Mouse (Mus musculus): Measurements from ENCODE around the gene Pkp4. TPM values are rescaled to one million over a fixed set of nuclear protein-coding genes. Genes with fewer than 3 reads are reported as not detected.

Gene Pkp4
- polyA plus RNA-seq, 1 experiment from 2014 or later = 30.8 TPM

DNA sequence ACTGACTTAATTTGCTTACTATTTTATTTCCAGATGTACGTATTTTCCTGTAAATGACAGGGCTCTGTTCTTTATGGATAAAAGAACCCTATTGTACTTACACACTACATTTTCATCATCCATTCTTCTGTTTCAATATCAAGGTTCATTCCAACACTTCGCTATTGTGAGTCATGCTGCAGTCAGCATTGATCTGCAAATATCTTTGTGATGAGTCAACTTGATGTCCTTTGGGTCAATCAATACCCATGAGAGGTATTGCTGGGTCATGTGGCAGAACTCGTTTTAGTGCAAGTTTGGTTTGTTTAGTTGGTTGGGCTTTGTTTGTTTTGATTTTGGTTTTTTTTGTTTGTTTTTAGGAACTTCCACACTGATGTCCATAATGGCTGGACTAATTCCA is 88.2 kb downstream of the Pkp4 start:
- WGBS = 71% methylated on average over 3 of the region's 3 CpGs
- no peaks in the 10 kb centered on the region for H3K36me3 ChIP-seq
- H3K4me1 ChIP-seq = no peaks in the 10 kb centered on the region
- no peaks in the 10 kb centered on the region for H3K9me3 ChIP-seq
- no peaks in the 10 kb centered on the region for H3K27me3 ChIP-seq
- no peak overlapping the region for H3K4me3 ChIP-seq
- no peak for ATAC-seq (ENCODE audit: borderline replicate concordance, extremely low read depth, low FRiP score, low TSS enrichment)
- H3K27ac ChIP-seq = no peak overlapping the region
- H3K9ac ChIP-seq = no peak overlapping the region
- H3K4me2 ChIP-seq = no peak overlapping the region

- Histone ChIP-seq H3K4me1 (no peaks in the 10 kb centered on the region), H3K36me3 (no peaks in the 10 kb centered on the region), H3K4me3 (no peak overlapping the region), H3K27ac (no peak overlapping the region), H3K4me2 (no peak overlapping the region), H3K9me3 (no peaks in the 10 kb centered on the region), H3K9ac (no peak overlapping the region), H3K27me3 (no peaks in the 10 kb centered on the region)
- ATAC-seq (ENCODE audit: borderline replicate concordance, extremely low read depth, low FRiP score, low TSS enrichment) = no peak
Measured at GRCm38 (mm10) chr2:59252818-59253217, 92.2 kb downstream of the Pkp4 start.

DNA sequence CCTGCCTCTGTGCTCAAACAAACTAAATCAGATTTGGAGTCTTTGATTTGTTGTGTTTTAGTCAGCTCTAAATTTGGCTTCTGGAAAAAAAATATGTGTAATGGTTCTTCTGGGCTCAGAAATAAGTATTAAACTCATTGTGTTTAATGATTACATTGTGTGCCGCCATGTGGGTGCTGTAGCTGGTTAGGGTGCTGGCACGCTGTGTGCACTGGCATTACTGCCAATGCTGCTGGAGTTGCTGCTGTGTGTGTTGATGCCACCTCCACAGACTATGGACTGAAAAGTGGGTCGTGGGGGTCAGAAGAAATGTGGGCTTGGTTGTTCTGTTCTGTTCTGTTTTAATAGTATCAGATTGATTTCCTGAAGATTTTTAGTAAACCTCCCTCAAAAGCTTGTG is 92.8 kb downstream of the Pkp4 start:
- no peaks in the 10 kb centered on the region for H3K36me3 ChIP-seq
- H3K4me2 ChIP-seq = no peak overlapping the region
- no peaks in the 10 kb centered on the region for H3K9me3 ChIP-seq
- no peak overlapping the region for H3K27ac ChIP-seq
- 90% methylated on average over 3 of the region's 3 CpGs for WGBS
- no peak overlapping the region for H3K9ac ChIP-seq
- no peak for ATAC-seq (ENCODE audit: borderline replicate concordance, extremely low read depth, low FRiP score, low TSS enrichment)
- no peaks in the 10 kb centered on the region for H3K4me1 ChIP-seq
- H3K27me3 ChIP-seq = no peaks in the 10 kb centered on the region
- no peak overlapping the region for H3K4me3 ChIP-seq

DNA sequence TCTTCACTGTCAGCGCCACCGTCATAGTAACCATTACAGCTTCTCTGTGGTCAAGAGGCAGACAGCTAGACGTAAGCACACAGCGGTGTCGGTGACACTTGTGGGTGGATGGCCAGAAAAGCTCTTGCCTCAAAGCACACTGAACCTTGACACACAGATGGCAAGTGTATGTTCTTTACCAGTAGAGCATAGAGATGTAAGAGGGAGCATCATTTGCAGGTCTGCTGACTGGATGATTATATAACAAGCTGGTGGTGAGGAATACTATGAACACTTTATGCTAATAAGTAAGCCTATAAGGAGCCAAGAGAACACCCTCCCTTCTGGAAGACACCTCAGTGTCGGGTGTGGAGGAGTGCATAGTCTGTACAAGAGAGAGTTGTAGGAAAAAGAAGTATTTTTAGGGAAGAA is 98.2 kb downstream of the Pkp4 start:
- H3K4me1 ChIP-seq = no peaks in the 10 kb centered on the region
- H3K4me2 ChIP-seq = no peak overlapping the region
- H3K9ac ChIP-seq = no peak overlapping the region
- 54% methylated on average over 6 of the region's 6 CpGs for WGBS
- no peaks in the 10 kb centered on the region for H3K27me3 ChIP-seq
- H3K27ac ChIP-seq = no peak overlapping the region
- no peak overlapping the region for H3K4me3 ChIP-seq
- no peak for ATAC-seq (ENCODE audit: borderline replicate concordance, extremely low read depth, low FRiP score, low TSS enrichment)
- no peaks in the 10 kb centered on the region for H3K36me3 ChIP-seq
- H3K9me3 ChIP-seq = no peaks in the 10 kb centered on the region

DNA sequence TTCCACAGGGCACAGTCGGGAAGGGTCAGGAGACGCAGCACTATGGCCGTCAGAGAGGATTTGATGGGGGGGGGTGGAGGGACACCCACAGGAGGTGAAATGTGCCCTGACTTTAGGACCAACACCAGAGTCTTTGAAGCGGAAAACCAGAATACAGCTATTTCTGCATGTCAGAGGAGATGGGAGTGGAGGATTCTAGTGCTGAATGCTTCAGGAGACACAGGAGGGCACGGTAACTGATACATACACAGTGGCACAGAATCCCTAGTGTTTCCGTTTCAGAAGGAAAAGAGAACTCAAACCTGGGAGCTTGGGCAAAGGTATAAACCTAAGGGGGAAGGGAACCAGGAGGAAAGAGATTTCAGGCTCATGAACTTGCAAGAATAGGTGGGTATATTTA is 98.7 kb downstream of the Pkp4 start:
- no peak overlapping the region for H3K27ac ChIP-seq
- H3K9ac ChIP-seq = no peak overlapping the region
- H3K27me3 ChIP-seq = no peaks in the 10 kb centered on the region

DNA sequence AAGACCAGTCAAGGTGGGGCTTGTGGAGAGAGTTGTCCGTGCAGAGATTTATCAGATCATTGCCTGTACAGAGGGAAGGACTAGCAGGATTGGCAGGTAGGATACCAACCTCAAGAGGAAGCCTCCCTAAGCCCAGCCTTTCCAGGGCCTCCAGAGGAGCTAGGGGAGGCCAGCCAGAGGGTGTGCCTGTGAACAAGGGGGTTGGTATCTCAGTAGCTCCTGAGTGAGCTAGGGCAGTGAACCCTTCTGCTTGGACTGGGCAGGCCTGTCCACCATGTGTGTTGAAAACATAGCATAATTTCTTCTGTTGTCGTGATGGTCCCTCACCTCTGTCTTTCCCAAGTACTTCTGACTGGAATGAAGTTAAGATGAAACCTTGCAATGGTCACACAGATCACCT is 100.6 kb downstream of the Pkp4 start:
- no peaks in the 10 kb centered on the region for H3K27me3 ChIP-seq
- H3K4me3 ChIP-seq = no peak overlapping the region
- no peak overlapping the region for H3K27ac ChIP-seq
- no peak for ATAC-seq (ENCODE audit: borderline replicate concordance, extremely low read depth, low FRiP score, low TSS enrichment)
- H3K9me3 ChIP-seq = no peaks in the 10 kb centered on the region
- WGBS = 70% methylated on average over 2 of the region's 2 CpGs
- H3K4me1 ChIP-seq = no peaks in the 10 kb centered on the region
- H3K36me3 ChIP-seq = no peaks in the 10 kb centered on the region
- H3K9ac ChIP-seq = no peak overlapping the region
- H3K4me2 ChIP-seq = no peak overlapping the region

More for the DNA sequence above, 98.7 kb downstream of the Pkp4 start:
- Histone ChIP-seq H3K9me3 (no peaks in the 10 kb centered on the region), H3K4me2 (no peak overlapping the region), H3K36me3 (no peaks in the 10 kb centered on the region), H3K4me3 (no peak overlapping the region), H3K4me1 (no peaks in the 10 kb centered on the region)
- ATAC-seq (ENCODE audit: borderline replicate concordance, extremely low read depth, low FRiP score, low TSS enrichment) = no peak
- 78% methylated on average over 6 of the region's 6 CpGs for WGBS

- Histone ChIP-seq H3K36me3 (peaks cover 3% of the 10 kb centered on the region; the same call in 1 of the 2 replicates), H3K9ac (no peak overlapping the region), H3K27ac (no peak overlapping the region), H3K4me1 (no peaks in the 10 kb centered on the region), H3K4me2 (no peak overlapping the region), H3K27me3 (no peaks in the 10 kb centered on the region), H3K9me3 (no peaks in the 10 kb centered on the region), H3K4me3 (no peak overlapping the region)
- 88% methylated on average over 14 of the region's 14 CpGs for WGBS
- ATAC-seq (ENCODE audit: borderline replicate concordance, extremely low read depth, low FRiP score, low TSS enrichment) = no peak
Measured at GRCm38 (mm10) chr2:59266428-59266827, 105.8 kb downstream of the Pkp4 start.

GRCm38 (mm10) chr2:59271835-59272234 is 111.2 kb downstream of the Pkp4 start:
- H3K4me2 ChIP-seq = no peak overlapping the region
- no peaks in the 10 kb centered on the region for H3K4me1 ChIP-seq
- no peak overlapping the region for H3K4me3 ChIP-seq
- H3K36me3 ChIP-seq = no peaks in the 10 kb centered on the region
- no peaks in the 10 kb centered on the region for H3K27me3 ChIP-seq
- no peak overlapping the region for H3K9ac ChIP-seq
- ATAC-seq (ENCODE audit: borderline replicate concordance, extremely low read depth, low FRiP score, low TSS enrichment) = no peak
- 86% methylated on average over 8 of the region's 8 CpGs for WGBS
- no peak overlapping the region for H3K27ac ChIP-seq
- no peaks in the 10 kb centered on the region for H3K9me3 ChIP-seq

DNA sequence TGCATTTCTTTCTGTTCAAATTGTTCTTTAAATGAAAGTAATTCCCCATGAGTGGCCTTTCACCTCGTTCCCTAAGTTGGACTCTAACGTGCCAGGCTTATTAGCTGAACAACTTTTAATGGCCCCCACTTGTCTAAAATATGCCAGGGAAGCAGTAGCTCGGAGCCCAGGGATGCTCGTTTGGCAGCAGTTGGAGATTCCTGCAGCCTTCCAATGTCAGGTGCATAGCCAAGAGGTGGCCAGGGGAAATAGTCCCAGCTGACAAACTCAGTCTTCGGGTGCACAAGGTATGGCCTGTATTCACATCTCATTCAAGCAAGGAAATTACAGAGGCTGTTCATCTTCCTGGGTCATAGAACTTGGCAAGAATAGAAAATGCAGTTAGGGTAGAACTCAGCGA is 112.1 kb downstream of the Pkp4 start:
- H3K9me3 ChIP-seq = no peaks in the 10 kb centered on the region
- no peaks in the 10 kb centered on the region for H3K27me3 ChIP-seq
- no peak for ATAC-seq (ENCODE audit: borderline replicate concordance, extremely low read depth, low FRiP score, low TSS enrichment)
- 78% methylated on average over 6 of the region's 6 CpGs for WGBS
- no peaks in the 10 kb centered on the region for H3K4me1 ChIP-seq
- H3K36me3 ChIP-seq = no peaks in the 10 kb centered on the region
- H3K4me2 ChIP-seq = no peak overlapping the region
- H3K9ac ChIP-seq = no peak overlapping the region
- H3K4me3 ChIP-seq = no peak overlapping the region
- no peak overlapping the region for H3K27ac ChIP-seq

- no peak overlapping the region for H3K27ac ChIP-seq
- ATAC-seq (ENCODE audit: borderline replicate concordance, extremely low read depth, low FRiP score, low TSS enrichment) = no peak; the same call in 1 of the 2 replicates
- 75% methylated on average over 7 of the region's 7 CpGs for WGBS
- H3K4me3 ChIP-seq = no peak overlapping the region
- peaks cover 10% of the 10 kb centered on the region; the same call in 1 of the 2 replicates for H3K4me1 ChIP-seq
- H3K4me2 ChIP-seq = no peak overlapping the region
- no peak overlapping the region for H3K9ac ChIP-seq
- no peaks in the 10 kb centered on the region for H3K9me3 ChIP-seq
- H3K27me3 ChIP-seq = no peaks in the 10 kb centered on the region
- H3K36me3 ChIP-seq = no peaks in the 10 kb centered on the region
Measured at GRCm38 (mm10) chr2:59280914-59281562, 120.4 kb downstream of the Pkp4 start.

- Histone ChIP-seq H3K9me3 (no peaks in the 10 kb centered on the region), H3K27me3 (no peaks in the 10 kb centered on the region), H3K4me2 (no peak overlapping the region), H3K36me3 (no peaks in the 10 kb centered on the region), H3K9ac (no peak overlapping the region), H3K27ac (no peak overlapping the region), H3K4me1 (peaks cover 16% of the 10 kb centered on the region), H3K4me3 (no peak overlapping the region)
- 94% methylated on average over 6 of the region's 6 CpGs for WGBS
- ATAC-seq (ENCODE audit: borderline replicate concordance, extremely low read depth, low FRiP score, low TSS enrichment) = no peak
Measured at GRCm38 (mm10) chr2:59282966-59283365, 122.3 kb downstream of the Pkp4 start.

DNA sequence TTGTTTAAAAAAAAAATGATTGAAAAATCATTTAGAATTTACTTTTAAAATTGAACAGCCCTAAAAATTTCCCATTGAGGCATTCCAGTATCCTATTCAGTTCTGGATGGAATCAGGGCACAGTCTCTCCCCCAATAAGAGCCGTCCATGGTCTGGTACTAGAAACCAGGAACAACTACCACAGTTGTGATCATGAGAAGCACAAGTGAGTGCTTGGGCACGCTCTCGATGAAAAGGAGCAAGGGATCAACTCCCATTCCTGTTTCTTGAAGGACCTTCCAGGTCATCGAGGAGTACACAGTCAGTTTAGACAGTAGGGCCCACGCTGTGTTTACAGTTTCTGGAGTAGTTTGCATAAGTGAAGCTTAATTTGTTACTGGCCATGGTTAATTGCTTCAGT is 123.6 kb downstream of the Pkp4 start:
- peak overlapping the region; percentile 9; the same call in 1 of the 2 replicates for H3K27ac ChIP-seq
- no peaks in the 10 kb centered on the region for H3K27me3 ChIP-seq
- H3K4me1 ChIP-seq = peaks cover 16% of the 10 kb centered on the region
- WGBS = 77% methylated on average over 5 of the region's 5 CpGs
- H3K4me3 ChIP-seq = no peak overlapping the region
- no peak for ATAC-seq (ENCODE audit: borderline replicate concordance, extremely low read depth, low FRiP score, low TSS enrichment)
- H3K4me2 ChIP-seq = no peak overlapping the region
- no peak overlapping the region for H3K9ac ChIP-seq
- H3K36me3 ChIP-seq = no peaks in the 10 kb centered on the region
- no peaks in the 10 kb centered on the region for H3K9me3 ChIP-seq

Measured in lung, embryonic 15.5 days (tissue).